Mouse (Mus musculus): ENCODE measurements around the gene Hs3st1. TPM values are rescaled to one million over a fixed set of nuclear protein-coding genes. Genes with fewer than 3 reads are reported as not detected.

Hs3st1 gene
- polyA plus RNA-seq, 1 experiment = 3.5 TPM

DNA sequence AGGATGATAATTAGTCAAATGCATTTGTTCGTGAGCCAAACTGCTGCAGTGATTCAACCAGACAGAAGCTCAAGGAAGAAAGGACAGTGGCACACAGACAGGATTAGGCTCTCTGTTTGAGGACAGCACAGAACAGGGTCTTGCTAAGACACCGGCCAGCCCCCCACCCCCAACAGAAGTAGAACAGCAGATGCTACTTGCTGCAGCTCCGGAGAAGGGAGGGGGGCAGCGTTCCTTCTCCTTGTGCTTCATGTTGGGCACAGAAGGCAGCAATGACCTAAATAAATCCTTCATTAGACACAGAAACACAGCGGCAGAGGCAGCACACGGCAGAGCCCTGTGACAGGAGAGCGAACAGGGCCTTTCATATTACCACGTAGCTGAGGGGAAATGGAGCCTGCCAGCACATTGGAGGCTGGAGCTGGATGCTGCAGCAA is 130.2 kb downstream of the Hs3st1 start:
- Histone ChIP-seq H3K4me1 (peaks cover 4% of the 10 kb centered on the region; the same call in 1 of the 2 replicates), H3K4me3 (replicated peaks) (no peak overlapping the region), H3K9me3 (no peaks in the 10 kb centered on the region), H3K27me3 (replicated peaks) (no peaks in the 10 kb centered on the region), H3K36me3 (replicated peaks; ENCODE audit: low read length) (peaks cover 3% of the 10 kb centered on the region)
- TF ChIP-seq GATA1 (IDR thresholded peaks at IDR 0.05; ENCODE audit: borderline replicate concordance, low read length) (no peak), FLI1 (IDR thresholded peaks at IDR 0.05; ENCODE audit: low read length) (no peak)

DNA sequence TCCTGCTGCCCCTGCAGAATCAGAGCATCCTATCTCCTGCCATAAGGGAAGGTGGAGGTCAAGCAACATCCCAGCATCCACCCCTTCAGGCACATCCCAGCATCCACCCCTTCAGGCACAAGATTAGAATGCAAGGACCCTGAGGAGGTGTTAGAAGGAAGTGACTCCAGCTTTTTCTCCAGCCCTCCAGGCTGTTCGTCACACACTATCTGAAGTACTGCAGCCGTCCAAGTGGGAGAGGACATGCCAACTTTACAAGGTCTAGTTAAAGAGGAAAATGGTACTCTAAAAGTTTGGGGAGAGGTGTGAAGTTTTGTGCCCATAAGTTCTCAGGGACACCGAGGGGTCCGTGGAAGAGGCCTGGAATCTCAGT is 131.1 kb downstream of the Hs3st1 start:
- Histone ChIP-seq H3K4me1 (peaks cover 4% of the 10 kb centered on the region; the same call in 1 of the 2 replicates), H3K27me3 (replicated peaks) (no peaks in the 10 kb centered on the region), H3K9me3 (no peaks in the 10 kb centered on the region), H3K36me3 (replicated peaks; ENCODE audit: low read length) (peaks cover 3% of the 10 kb centered on the region), H3K4me3 (replicated peaks) (no peak overlapping the region)
- TF ChIP-seq GATA1 (IDR thresholded peaks at IDR 0.05; ENCODE audit: borderline replicate concordance, low read length) = no peak
- no peak for TF ChIP-seq FLI1 (IDR thresholded peaks at IDR 0.05; ENCODE audit: low read length)

DNA sequence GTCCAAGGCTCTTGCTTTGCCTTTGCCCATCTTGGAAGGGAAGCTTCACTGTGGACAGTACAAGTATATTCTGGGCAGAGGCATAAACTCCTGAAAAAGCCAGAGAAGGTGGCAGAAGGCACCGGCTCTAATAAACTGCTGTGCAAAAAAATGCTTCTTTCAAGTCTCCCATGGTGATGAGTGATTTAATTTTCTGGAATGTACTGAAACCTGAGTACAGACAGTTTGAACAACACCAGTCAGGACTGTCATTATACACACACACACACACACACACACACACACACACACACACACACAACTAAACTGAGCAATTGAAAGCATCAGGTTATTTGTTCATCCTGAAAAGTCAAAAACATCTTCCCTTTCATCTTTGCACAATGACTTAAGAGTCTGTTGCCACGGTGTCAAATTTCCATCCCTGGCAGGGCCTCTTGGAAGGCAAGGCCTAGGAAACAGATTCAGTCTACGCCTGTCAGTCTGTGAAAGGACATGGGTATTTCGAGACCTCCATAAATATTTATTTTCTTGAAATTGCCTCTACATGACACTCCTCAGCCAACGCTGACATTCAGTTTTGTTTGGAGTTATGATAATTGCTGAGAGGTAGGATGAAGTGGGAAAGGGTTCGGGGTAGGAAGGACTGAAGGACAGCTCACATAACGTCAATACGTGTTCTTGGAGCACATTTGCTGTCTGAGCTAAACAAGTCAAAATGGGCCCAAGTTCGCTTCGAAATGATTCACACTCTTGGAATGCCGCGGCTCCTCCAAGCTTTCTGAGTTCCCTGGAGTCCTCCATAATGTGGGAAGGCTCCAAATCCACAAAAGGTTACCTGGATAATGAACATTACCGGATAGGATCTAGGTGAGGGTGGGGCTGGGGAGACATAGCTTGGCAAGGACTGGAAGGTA is 131.7 kb downstream of the Hs3st1 start:
- H3K27me3 ChIP-seq (replicated peaks) = no peaks in the 10 kb centered on the region
- H3K4me1 ChIP-seq = peaks cover 4% of the 10 kb centered on the region; the same call in 1 of the 2 replicates
- no peak overlapping the region for H3K4me3 ChIP-seq (replicated peaks)
- TF ChIP-seq FLI1 (IDR thresholded peaks at IDR 0.05; ENCODE audit: low read length) (no peak), GATA1 (IDR thresholded peaks at IDR 0.05; ENCODE audit: borderline replicate concordance, low read length) (no peak)
- H3K9me3 ChIP-seq = no peaks in the 10 kb centered on the region
- peaks cover 3% of the 10 kb centered on the region for H3K36me3 ChIP-seq (replicated peaks; ENCODE audit: low read length)

DNA sequence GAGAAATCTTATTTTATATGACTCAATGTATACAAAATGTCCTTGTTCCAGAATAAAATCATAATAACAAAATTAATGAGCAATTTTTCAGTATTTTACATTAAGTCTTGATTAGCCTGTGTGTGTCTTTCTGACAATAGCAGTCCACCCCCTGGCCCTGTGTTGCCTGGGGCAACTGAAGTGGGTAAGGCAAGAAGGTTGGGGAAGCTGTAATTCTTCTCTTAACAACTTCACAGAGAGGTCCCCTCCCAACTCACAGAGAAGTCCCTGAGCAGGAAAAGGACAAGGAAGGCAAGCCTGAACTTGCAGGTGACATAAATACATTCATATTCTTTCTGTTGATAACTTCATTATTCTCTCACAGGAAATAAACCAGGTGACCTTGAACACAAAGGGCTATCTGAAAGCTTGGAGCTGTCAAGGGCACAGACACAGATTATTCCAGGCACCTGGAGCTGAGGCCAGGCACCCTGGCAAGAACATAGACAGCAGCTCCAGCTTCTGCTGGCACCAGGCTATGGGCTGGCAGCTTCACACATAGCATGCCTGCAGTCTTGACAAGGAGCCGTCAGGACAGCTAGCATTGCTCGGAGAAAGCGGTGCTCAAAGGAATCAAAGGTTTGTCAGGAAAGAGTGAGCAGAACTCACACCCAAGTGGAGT is 134.9 kb downstream of the Hs3st1 start:
- TF ChIP-seq GATA1 (IDR thresholded peaks at IDR 0.05; ENCODE audit: borderline replicate concordance, low read length) (no peak), FLI1 (IDR thresholded peaks at IDR 0.05; ENCODE audit: low read length) (no peak)
- H3K9me3 ChIP-seq = no peaks in the 10 kb centered on the region
- no peaks in the 10 kb centered on the region for H3K36me3 ChIP-seq (replicated peaks; ENCODE audit: low read length)
- peaks cover 3% of the 10 kb centered on the region; the same call in 1 of the 2 replicates for H3K4me1 ChIP-seq
- no peaks in the 10 kb centered on the region for H3K27me3 ChIP-seq (replicated peaks)
- H3K4me3 ChIP-seq (replicated peaks) = no peak overlapping the region

DNA sequence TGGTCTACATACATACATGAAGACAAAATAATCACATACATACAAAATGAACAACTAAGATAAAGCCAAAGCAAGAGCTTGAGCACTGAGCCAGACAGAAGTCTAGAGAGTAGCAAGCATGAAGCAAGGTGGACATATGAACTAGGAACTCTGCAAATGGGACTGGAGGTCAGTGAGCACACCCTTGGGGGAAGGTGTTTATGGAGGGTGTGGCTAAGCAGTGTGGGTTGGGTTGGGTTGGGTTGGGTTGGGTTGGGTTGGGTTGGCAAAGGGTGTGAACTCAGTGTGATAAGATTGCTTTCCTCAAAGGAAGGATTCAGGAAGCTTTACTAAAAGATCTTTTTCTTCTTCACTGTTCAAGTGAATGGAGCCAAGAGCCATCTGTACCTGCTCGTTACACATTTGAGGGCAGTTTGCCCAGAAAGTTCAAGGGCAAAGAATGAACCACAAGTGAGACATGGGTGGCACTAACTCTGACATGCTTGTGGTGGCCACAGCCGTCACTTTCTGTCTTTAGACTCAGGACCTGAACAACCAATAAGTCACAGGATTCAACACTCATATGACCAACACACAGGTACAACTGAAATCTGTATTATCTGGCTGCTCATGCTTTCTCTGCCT is 137.8 kb downstream of the Hs3st1 start:
- Histone ChIP-seq H3K4me3 (replicated peaks) (no peak overlapping the region), H3K4me1 (no peaks in the 10 kb centered on the region), H3K27me3 (replicated peaks) (no peaks in the 10 kb centered on the region), H3K9me3 (peaks cover 7% of the 10 kb centered on the region; the same call in 1 of the 2 replicates), H3K36me3 (replicated peaks; ENCODE audit: low read length) (peaks cover 12% of the 10 kb centered on the region)
- TF ChIP-seq GATA1 (IDR thresholded peaks at IDR 0.05; ENCODE audit: borderline replicate concordance, low read length) (no peak), FLI1 (IDR thresholded peaks at IDR 0.05; ENCODE audit: low read length) (no peak)

DNA sequence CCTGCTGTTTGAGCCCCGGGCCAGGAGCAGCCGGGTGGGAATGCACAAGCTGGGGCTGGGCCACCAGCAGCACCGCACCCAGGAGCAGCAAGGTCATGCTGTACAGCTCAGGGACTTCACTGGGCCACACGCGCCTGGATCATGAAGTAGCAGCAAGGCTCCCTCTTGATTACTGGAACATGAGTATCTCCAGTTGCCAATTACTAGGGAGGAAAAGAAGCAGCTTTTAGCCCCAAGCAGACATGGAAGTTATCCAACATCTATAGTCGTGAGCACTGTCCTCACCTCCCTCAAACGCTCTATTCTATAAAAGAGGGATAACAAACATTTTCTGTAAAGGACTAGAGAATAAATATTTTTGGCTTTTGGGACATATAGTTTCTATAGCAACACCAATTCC is 140.1 kb downstream of the Hs3st1 start:
- no peak for TF ChIP-seq GATA1 (IDR thresholded peaks at IDR 0.05; ENCODE audit: borderline replicate concordance, low read length)
- TF ChIP-seq FLI1 (IDR thresholded peaks at IDR 0.05; ENCODE audit: low read length) = no peak
- Histone ChIP-seq H3K36me3 (replicated peaks; ENCODE audit: low read length) (peaks cover 12% of the 10 kb centered on the region), H3K9me3 (peaks cover 7% of the 10 kb centered on the region; the same call in 1 of the 2 replicates), H3K27me3 (replicated peaks) (no peaks in the 10 kb centered on the region), H3K4me1 (no peaks in the 10 kb centered on the region), H3K4me3 (replicated peaks) (no peak overlapping the region)

DNA sequence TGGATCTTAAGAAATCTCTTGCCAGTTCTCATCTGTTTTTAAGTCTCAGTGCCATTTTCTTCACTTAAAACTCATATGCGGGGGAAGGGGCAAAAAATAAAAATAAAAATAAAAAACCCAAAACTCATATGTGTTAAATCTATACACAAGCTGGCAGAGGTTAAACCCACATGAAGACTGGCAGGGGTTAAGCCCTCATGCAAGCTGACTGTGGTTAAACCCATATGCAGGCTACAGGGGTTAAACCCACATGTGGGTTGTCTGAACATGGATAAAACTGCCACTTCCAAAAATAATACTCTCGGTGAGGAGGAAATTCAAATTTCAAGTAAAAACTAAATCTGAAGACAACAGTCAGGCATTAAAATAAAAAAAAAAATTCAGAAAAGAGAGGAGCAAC is 141.7 kb downstream of the Hs3st1 start:
- H3K4me3 ChIP-seq (replicated peaks) = no peak overlapping the region
- no peak for TF ChIP-seq FLI1 (IDR thresholded peaks at IDR 0.05; ENCODE audit: low read length)
- TF ChIP-seq GATA1 (IDR thresholded peaks at IDR 0.05; ENCODE audit: borderline replicate concordance, low read length) = no peak
- no peaks in the 10 kb centered on the region for H3K4me1 ChIP-seq
- H3K9me3 ChIP-seq = peaks cover 7% of the 10 kb centered on the region; the same call in 1 of the 2 replicates
- no peaks in the 10 kb centered on the region for H3K27me3 ChIP-seq (replicated peaks)
- peaks cover 12% of the 10 kb centered on the region for H3K36me3 ChIP-seq (replicated peaks; ENCODE audit: low read length)

DNA sequence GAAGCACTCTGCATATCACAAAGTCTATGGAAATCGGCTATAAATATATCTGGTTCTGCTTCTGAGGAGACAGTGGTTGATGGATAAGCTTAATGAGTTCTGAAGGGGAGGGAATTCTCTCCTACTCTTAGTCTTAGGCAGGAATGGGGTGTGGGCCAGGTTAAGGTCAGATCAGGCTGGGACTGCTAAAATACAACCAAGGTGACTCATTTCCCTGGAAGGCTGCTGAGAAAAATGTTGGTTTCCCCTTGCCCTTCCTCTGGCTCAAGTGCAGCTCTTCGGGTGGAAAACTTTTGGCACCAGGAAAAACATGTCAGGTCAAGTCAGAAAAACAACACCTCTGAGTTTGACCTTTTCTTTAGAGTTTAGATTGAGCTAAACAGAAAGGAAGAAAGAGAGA is 143.0 kb downstream of the Hs3st1 start:
- H3K4me3 ChIP-seq (replicated peaks) = no peak overlapping the region
- no peak for TF ChIP-seq GATA1 (IDR thresholded peaks at IDR 0.05; ENCODE audit: borderline replicate concordance, low read length)
- TF ChIP-seq FLI1 (IDR thresholded peaks at IDR 0.05; ENCODE audit: low read length) = no peak
- H3K36me3 ChIP-seq (replicated peaks; ENCODE audit: low read length) = peaks cover 12% of the 10 kb centered on the region
- no peaks in the 10 kb centered on the region for H3K4me1 ChIP-seq
- H3K27me3 ChIP-seq (replicated peaks) = no peaks in the 10 kb centered on the region
- peaks cover 7% of the 10 kb centered on the region; the same call in 1 of the 2 replicates for H3K9me3 ChIP-seq

DNA sequence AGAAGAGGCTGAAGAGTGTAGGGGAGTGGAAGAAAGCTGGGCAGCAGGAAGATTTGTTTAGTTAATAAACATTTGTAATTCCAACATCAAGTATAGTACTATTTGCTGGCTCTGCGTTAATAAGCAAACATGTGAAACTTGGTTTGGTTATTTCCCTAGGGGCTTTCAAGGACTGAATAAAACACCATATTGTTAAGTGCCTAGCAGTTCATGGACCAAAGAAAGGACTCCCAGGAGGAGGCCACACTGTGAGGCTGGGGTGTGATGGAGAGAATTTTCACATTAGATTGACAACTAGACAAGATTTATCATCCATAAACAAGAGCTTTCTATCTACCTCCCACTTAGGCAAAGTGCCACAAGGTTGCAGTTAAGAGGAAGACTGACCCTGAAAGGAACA is 147.0 kb downstream of the Hs3st1 start:
- no peaks in the 10 kb centered on the region for H3K4me1 ChIP-seq
- H3K27me3 ChIP-seq (replicated peaks) = no peaks in the 10 kb centered on the region
- H3K4me3 ChIP-seq (replicated peaks) = no peak overlapping the region
- no peaks in the 10 kb centered on the region for H3K36me3 ChIP-seq (replicated peaks; ENCODE audit: low read length)
- H3K9me3 ChIP-seq = no peaks in the 10 kb centered on the region
- TF ChIP-seq FLI1 (IDR thresholded peaks at IDR 0.05; ENCODE audit: low read length) (no peak), GATA1 (IDR thresholded peaks at IDR 0.05; ENCODE audit: borderline replicate concordance, low read length) (no peak)

All from megakaryocyte, embryonic 14.5 days (primary cell).